In genomic region chr7:27257046-27257851, GRCm38 (mm10) we compare ENCODE assay signal across 8 mouse cellular contexts. TPM values are rescaled to one million over a fixed set of nuclear protein-coding genes. Genes with fewer than 3 reads are reported as not detected.
A peak's percentile ranks its signal among the peaks of the same experiment; 100 is the strongest.
DNase-seq lines count a peak whose midpoint lies in the region; ATAC-seq and TF ChIP-seq lines count a peak whose summit lies in the region.

No protein-coding gene starts in this region.

- in situ Hi-C loops in ES-E14 (cut with MboI; ENCODE audit: low sequenced_read_pairs in 2 of 2, unreplicated experiment in 2 of 2): no loop called here

- peak; percentile 6; the same call in 1 of the 2 replicates for ATAC-seq in forebrain, embryonic 12.5 days (ENCODE audit: low FRiP score)
- ATAC-seq in liver, postnatal 0 days: no peak
- ATAC-seq in inflammation-experienced regulatory T-cells, adult 6 months: no peak

- H3K27me3 ChIP-seq in forebrain, embryonic 12.5 days: no peaks in the 10 kb centered on the region
- H3K27me3 ChIP-seq in liver, postnatal 0 days (ENCODE audit: insufficient read depth, low read length): no peaks in the 10 kb centered on the region

- intact Hi-C loops in heart, postnatal 36 days (cut with DNase I): no loop called here

- no peak overlapping the region for H3K27ac ChIP-seq in ES-E14 (ENCODE audit: insufficient read depth, low read depth, low read length, poor library complexity, severe bottlenecking)
- H3K27ac ChIP-seq in brown adipose tissue, adult 24 weeks (replicated peaks; ENCODE audit: low read depth, low read length): 0 out of 2 replicates have a peak overlapping the region, but pooled peaks have one; percentile 44
- H3K27ac ChIP-seq in forebrain, embryonic 12.5 days: peak overlapping the region; percentile 95
- peak overlapping the region; percentile 81; the same call in 1 of the 2 replicates for H3K27ac ChIP-seq in liver, postnatal 0 days (ENCODE audit: low read depth)

- H3K4me3 ChIP-seq in ES-E14 (ENCODE audit: insufficient read depth in 1 of 2, low read depth in 1 of 2, low read length in 2 of 2, poor library complexity in 1 of 2, severe bottlenecking in 1 of 2): peak overlapping the region; percentile 33 to 72; a peak in 3 of 4 replicates
- H3K4me3 ChIP-seq in brown adipose tissue, adult 24 weeks (ENCODE audit: insufficient read depth, low read depth, low read length): peak overlapping the region; percentile 35
- H3K4me3 ChIP-seq in forebrain, embryonic 12.5 days (replicated peaks): peak overlapping the region; percentile 92
- H3K4me3 ChIP-seq in liver, postnatal 0 days (ENCODE audit: low read depth, low read length): no peak overlapping the region

- peak overlapping the region; percentile 9; the same call in 1 of the 2 replicates for H3K9ac ChIP-seq in ES-E14 (ENCODE audit: insufficient read depth, low read depth, low read length, poor library complexity, severe bottlenecking)
- peak overlapping the region; percentile 97; the same call in 1 of the 2 replicates for H3K9ac ChIP-seq in forebrain, embryonic 12.5 days
- peak overlapping the region; percentile 16; the same call in 1 of the 2 replicates for H3K9ac ChIP-seq in liver, postnatal 0 days (replicated peaks)

- TF ChIP-seq CTCF in liver, postnatal 0 days (IDR thresholded peaks at IDR 0.05; ENCODE audit: low read depth): no peak

- 10% methylated on average over 27 of the region's 27 CpGs for WGBS in forebrain, embryonic 12.5 days
- 64% methylated on average over 27 of the region's 27 CpGs for WGBS in liver, postnatal 0 days (ENCODE audit: insufficient replicate concordance)

- H3K36me3 ChIP-seq in ES-E14 (ENCODE audit: control insufficient read depth, insufficient read depth, low read length, poor library complexity, severe bottlenecking): peaks cover 2% of the 10 kb centered on the region; the same call in 1 of the 2 replicates
- H3K36me3 ChIP-seq in forebrain, embryonic 12.5 days (replicated peaks): peaks cover 20% of the 10 kb centered on the region
- H3K36me3 ChIP-seq in liver, postnatal 0 days (replicated peaks; ENCODE audit: insufficient read depth, low read length): no peaks in the 10 kb centered on the region

- no peak for TF ChIP-seq EP300 in liver, postnatal 0 days (IDR thresholded peaks at IDR 0.05; ENCODE audit: low read depth)

- H3K4me2 ChIP-seq in forebrain, embryonic 12.5 days: peak overlapping the region; percentile 80
- H3K4me2 ChIP-seq in liver, postnatal 0 days (ENCODE audit: low read depth, low read length): peak overlapping the region; percentile 99

- peaks cover 2 to 8% of the 10 kb centered on the region in 2 experiments; a peak in 2 of 4 replicates for H3K4me1 ChIP-seq in ES-E14 (ENCODE audit: control insufficient read depth in 2 of 2, insufficient read depth in 2 of 2, low read length in 2 of 2, poor library complexity in 1 of 2)
- peaks cover 7% of the 10 kb centered on the region for H3K4me1 ChIP-seq in brown adipose tissue, adult 24 weeks (ENCODE audit: control insufficient read depth, insufficient read depth, insufficient read length, low read length)
- H3K4me1 ChIP-seq in forebrain, embryonic 12.5 days: peaks cover 56% of the 10 kb centered on the region
- H3K4me1 ChIP-seq in liver, postnatal 0 days (ENCODE audit: insufficient read depth): peaks cover 24% of the 10 kb centered on the region

- DNase-seq in ES-E14 (ENCODE audit: low read depth, low spot score): no peak
- DNase-seq in heart, postnatal 36 days: peak; percentile 43 to 50
- DNase-seq in layer of hippocampus, adult 18-20 months (ENCODE audit: low spot score in 2 of 2): peak; percentile 74 to 84
- DNase-seq in liver, postnatal 0 days: peak; percentile 42
- DNase-seq in ovary, adult 18-20 months (ENCODE audit: low spot score): peak; percentile 59

- no peaks in the 10 kb centered on the region for H3K9me3 ChIP-seq in ES-E14 (ENCODE audit: control insufficient read depth, insufficient read depth, low read depth, low read length)
- no peaks in the 10 kb centered on the region for H3K9me3 ChIP-seq in forebrain, embryonic 12.5 days
- H3K9me3 ChIP-seq in liver, postnatal 0 days (ENCODE audit: low read length): no peaks in the 10 kb centered on the region

TF ChIP-seq in ES-E14, 5 proteins besides CTCF, POLR2A, EP300 and RAD21:
- TF ChIP-seq ZNF384 (IDR thresholded peaks at IDR 0.05; ENCODE audit: low read depth, low read length) (no peak), HCFC1 (IDR thresholded peaks at IDR 0.05; ENCODE audit: borderline replicate concordance, insufficient read depth, low read length) (no peak), CHD2 (IDR thresholded peaks at IDR 0.05; ENCODE audit: low read depth, low read length) (no peak), ZC3H11A (IDR thresholded peaks at IDR 0.05; ENCODE audit: borderline replicate concordance, low read depth, low read length) (no peak), MAFK (IDR thresholded peaks at IDR 0.05; ENCODE audit: insufficient read depth, low read depth, low read length) (no peak)

RNA-seq across cellular contexts. Expression of gene Numbl, which starts 1.0 kb away (rescaled TPM):
- total RNA-seq in ES-E14 (2012; rRNA removed): 11.9 and 14.1 TPM in 2 replicates
- 2.6 and 2.7 TPM in 2 replicates for polyA plus RNA-seq in brown adipose tissue, adult 24 weeks (2012; ENCODE audit: insufficient read depth, insufficient read length, missing spikeins)
- polyA plus RNA-seq in forebrain, embryonic 12.5 days (2016; fragmentation: Nextera tagmentation; extraction: Ambion mirVana): 40.6 and 41.8 TPM in 2 replicates
- total RNA-seq in heart, postnatal 36 days (2021): 1 to 10 TPM; 5.7 to 6.1 TPM
- 100 to 1,000 TPM; 141 to 149 TPM for total RNA-seq in layer of hippocampus, adult 18-20 months (2021)
- polyA plus RNA-seq in liver, postnatal 0 days (2015; fragmentation: Nextera tagmentation; extraction: Ambion mirVana): 1.1 and 1.2 TPM in 2 replicates
- under 1 TPM; 0.15 to 0.38 (median 0.15) TPM for polyA plus RNA-seq in inflammation-experienced regulatory T-cells, adult 6 months (2017; shearing (Covaris generic))

RNA-seq across cellular contexts. Expression of gene Coq8b, which starts 24.4 kb away (rescaled TPM):
- 12.8 and 18.3 TPM in 2 replicates for total RNA-seq in ES-E14 (2012; rRNA removed)
- 13.3 and 19.1 TPM in 2 replicates for polyA plus RNA-seq in brown adipose tissue, adult 24 weeks (2012; ENCODE audit: insufficient read depth, insufficient read length, missing spikeins)
- 20.2 and 21.0 TPM in 2 replicates for polyA plus RNA-seq in forebrain, embryonic 12.5 days (2016; fragmentation: Nextera tagmentation; extraction: Ambion mirVana)
- 10 to 100 TPM in 1 of 2 experiments, 1 to 10 TPM in 1; 8.8 to 11.2 TPM for total RNA-seq in heart, postnatal 36 days (2021)
- total RNA-seq in layer of hippocampus, adult 18-20 months (2021): 10 to 100 TPM; 32.7 to 40.7 TPM
- 20.1 and 23.5 TPM in 2 replicates for polyA plus RNA-seq in liver, postnatal 0 days (2015; fragmentation: Nextera tagmentation; extraction: Ambion mirVana)
- 10 to 100 TPM in 2 of 3 experiments, 1 to 10 TPM in 1; 9.5 to 14.0 (median 10.9) TPM for polyA plus RNA-seq in inflammation-experienced regulatory T-cells, adult 6 months (2017; shearing (Covaris generic))

RNA-seq across cellular contexts. Expression of gene Itpkc, which starts 28.8 kb away (rescaled TPM):
- 10.5 and 12.6 TPM in 2 replicates for total RNA-seq in ES-E14 (2012; rRNA removed)
- polyA plus RNA-seq in brown adipose tissue, adult 24 weeks (2012; ENCODE audit: insufficient read depth, insufficient read length, missing spikeins): 2.2 and 5.2 TPM in 2 replicates
- 6.3 and 7.5 TPM in 2 replicates for polyA plus RNA-seq in forebrain, embryonic 12.5 days (2016; fragmentation: Nextera tagmentation; extraction: Ambion mirVana)
- total RNA-seq in heart, postnatal 36 days (2021): 1 to 10 TPM; 5.1 to 5.6 TPM
- total RNA-seq in layer of hippocampus, adult 18-20 months (2021): 10 to 100 TPM; 10.6 TPM
- polyA plus RNA-seq in liver, postnatal 0 days (2015; fragmentation: Nextera tagmentation; extraction: Ambion mirVana): 1.2 and 1.5 TPM in 2 replicates
- under 1 TPM; 0.49 to 0.83 (median 0.58) TPM for polyA plus RNA-seq in inflammation-experienced regulatory T-cells, adult 6 months (2017; shearing (Covaris generic))

Comparison
In these comparisons a context has a peak if more than half of its experiments do, and no peak if none do; other contexts are left out.
1. H3K9ac ChIP-seq: peak in every context shown above with its lines; median percentile 97 in forebrain, embryonic 12.5 days; 16 in liver, postnatal 0 days; 9 in ES-E14.
2. RNA of gene Numbl, which starts 1.0 kb away (polyA plus RNA-seq): 40.6 to 41.8 TPM in forebrain, embryonic 12.5 days; 2.6 to 2.7 TPM in brown adipose tissue, adult 24 weeks, 1.1 to 1.2 TPM in liver, postnatal 0 days and 0.15 to 0.38 TPM in inflammation-experienced regulatory T-cells, adult 6 months; every median in the first group is over 10 times any median in the second.